Mouse (Mus musculus) megakaryocyte, adult 5-6 weeks (primary cell): Measurements from ENCODE around the gene Gm10665. TPM values are rescaled to one million over a fixed set of nuclear protein-coding genes. Genes with fewer than 3 reads are reported as not detected.
"Not testable (repeated sequence)": the region's sequence is repeated elsewhere in the genome, so short reads cannot be mapped to it uniquely, and the experiment has no call there.

Experiments
- ATAC-seq: 2 replicates; pipeline ENCODE4 v1.8.0; 2016; ENCODE audit warnings: mild to moderate bottlenecking, inconsistent platforms; ENCODE audit not compliant: poor library complexity, severe bottlenecking
- total RNA-seq, 2 experiments: library from RNA; stranded (forward) in 1 of 2; stranded (reverse) in 1 of 2; fragments of 153-499, 151-499 nt in 1 of 2; fragments of 221-1000, 200-1000 nt in 1 of 2; gene quantifications; 2 replicates each; pipeline versions ENCODE4 v1.2.3 to v1.2.4; 2015 to 2017

Gene Gm10665
- not detected in 2 replicates for total RNA-seq (2015)
- not detected in 2 replicates for total RNA-seq (2017)

GRCm38 (mm10) chr7:22463975-22464374 lies at the start of gene Gm10665:
Gm10665 (minus strand) TSS chr7:22464075.
- ATAC-seq = not testable (repeated sequence)

GRCm38 (mm10) chr7:22499578-22499977 lies 35.7 kb upstream of the Gm10665 start, which contains the start of gene Vmn1r151:
Vmn1r151 (minus strand) TSS chr7:22499678.
- ATAC-seq = not testable (repeated sequence)

DNA sequence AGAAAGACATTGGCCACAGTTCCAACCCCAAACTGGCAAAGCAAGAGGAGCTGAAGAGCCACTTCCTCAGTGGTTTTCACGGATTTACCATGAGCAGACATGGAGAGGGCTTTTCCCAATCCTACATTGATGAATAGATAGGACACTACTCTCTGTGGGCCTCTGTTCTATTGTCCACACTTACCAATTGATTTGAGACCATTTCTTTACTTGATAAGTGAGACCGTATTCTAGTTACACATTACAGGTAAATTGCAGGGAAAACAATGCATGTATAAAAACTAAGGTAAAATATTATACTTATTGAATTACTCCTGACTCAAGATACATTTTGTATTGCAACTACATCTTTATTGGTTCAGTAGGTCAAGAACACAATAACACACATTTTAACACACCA lies 25.7 kb downstream of the Gm10665 start, which contains the start of gene Vmn1r149:
Vmn1r149 (minus strand) TSS at position 101 of the 400 bp plus-strand sequence.
- ATAC-seq = not testable (repeated sequence)

DNA sequence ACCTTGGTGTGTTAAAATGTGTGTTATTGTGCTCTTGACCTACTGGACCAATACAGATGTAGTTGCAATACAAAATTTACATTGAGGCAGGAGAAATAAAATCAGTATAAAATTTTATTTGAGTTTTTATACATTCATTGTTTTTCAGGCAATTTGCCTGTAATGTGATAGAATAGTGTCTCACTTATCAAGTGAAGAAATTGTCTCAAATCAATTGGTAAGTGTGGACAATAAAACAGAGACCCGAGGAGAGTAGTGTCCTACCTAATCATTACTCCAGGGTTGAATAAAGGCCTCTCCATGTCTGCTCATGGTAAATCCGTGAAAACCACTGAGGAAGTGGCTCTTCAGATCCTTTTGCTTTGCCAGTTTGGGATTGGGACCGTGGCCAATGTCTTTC lies 50.6 kb downstream of the Gm10665 start, which contains the start of gene Vmn1r148:
Vmn1r148 (plus strand) TSS at position 301 of the 400 bp plus-strand sequence.
- ATAC-seq = not testable (repeated sequence)

Other genes starting within 250 kb of the Gm10665 start
- not detected in 2 replicates for gene Gm8453, start 234.6 kb downstream of the Gm10665 start, total RNA-seq (2015)
- not detected in 2 replicates for gene Gm8453, start 234.6 kb downstream of the Gm10665 start, total RNA-seq (2017)
- not detected in 2 replicates for gene Gm4187, start 134.4 kb downstream of the Gm10665 start, total RNA-seq (2015)
- not detected in 2 replicates for gene Gm4187, start 134.4 kb downstream of the Gm10665 start, total RNA-seq (2017)
- not detected in 2 replicates for gene Gm8660, start 93.0 kb downstream of the Gm10665 start, total RNA-seq (2015)
- not detected in 2 replicates for gene Gm8660, start 93.0 kb downstream of the Gm10665 start, total RNA-seq (2017)
- not detected in 2 replicates for gene Vmn1r148, start 50.5 kb downstream of the Gm10665 start, total RNA-seq (2015)
- not detected in 2 replicates for gene Vmn1r148, start 50.5 kb downstream of the Gm10665 start, total RNA-seq (2017)
- gene Vmn1r149, start 25.8 kb downstream of the Gm10665 start, total RNA-seq (2015) = not detected in 2 replicates
- not detected in 2 replicates for gene Vmn1r149, start 25.8 kb downstream of the Gm10665 start, total RNA-seq (2017)
- gene Vmn1r151, start 35.6 kb upstream of the Gm10665 start, total RNA-seq (2015) = not detected in 2 replicates
- gene Vmn1r151, start 35.6 kb upstream of the Gm10665 start, total RNA-seq (2017) = not detected in 2 replicates
- not detected in 2 replicates for gene Vmn1r152, start 58.9 kb upstream of the Gm10665 start, total RNA-seq (2015)
- gene Vmn1r152, start 58.9 kb upstream of the Gm10665 start, total RNA-seq (2017) = not detected in 2 replicates
- gene Gm8677, start 70.8 kb upstream of the Gm10665 start, total RNA-seq (2015) = not detected in 2 replicates
- not detected in 2 replicates for gene Gm8677, start 70.8 kb upstream of the Gm10665 start, total RNA-seq (2017)
- gene Gm4201, start 101.3 kb upstream of the Gm10665 start, total RNA-seq (2015) = not detected in 2 replicates
- gene Gm4201, start 101.3 kb upstream of the Gm10665 start, total RNA-seq (2017) = not detected in 2 replicates
- not detected in 2 replicates for gene Gm4565, start 124.1 kb upstream of the Gm10665 start, total RNA-seq (2015)
- not detected in 2 replicates for gene Gm4565, start 124.1 kb upstream of the Gm10665 start, total RNA-seq (2017)
- not detected in 2 replicates for gene Vmn1r155, start 193.9 kb upstream of the Gm10665 start, total RNA-seq (2015)
- not detected in 2 replicates for gene Vmn1r155, start 193.9 kb upstream of the Gm10665 start, total RNA-seq (2017)
- gene Gm8693, start 228.2 kb upstream of the Gm10665 start, total RNA-seq (2015) = not detected in 2 replicates
- gene Gm8693, start 228.2 kb upstream of the Gm10665 start, total RNA-seq (2017) = not detected in 2 replicates